Mouse (Mus musculus): ENCODE measurements around the gene Ucp2. TPM values are rescaled to one million over a fixed set of nuclear protein-coding genes. Genes with fewer than 3 reads are reported as not detected.

The Ucp2 gene
- 162 and 184 TPM in 2 replicates for polyA plus RNA-seq (2014; fragmentation: Nextera tagmentation; extraction: Ambion mirVana)

DNA sequence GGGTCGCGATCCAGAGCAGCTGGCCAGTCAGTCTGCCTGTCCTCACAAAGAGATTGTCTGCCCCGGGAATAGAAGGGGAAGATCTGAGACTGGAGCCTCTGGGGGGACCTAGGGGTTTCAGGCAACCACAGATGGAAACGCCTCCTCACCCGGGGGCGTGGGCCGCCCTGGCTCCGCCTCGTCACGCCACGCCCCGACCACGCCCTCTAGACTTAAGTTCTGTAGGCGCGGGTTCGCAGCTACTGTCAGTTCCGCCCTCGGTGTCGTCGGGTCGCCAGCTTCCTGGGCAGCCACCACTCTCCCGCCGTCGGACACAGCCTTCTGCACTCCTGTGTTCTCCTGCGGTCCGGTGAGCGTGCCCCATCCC, at the start of gene Ucp2:
Gene Ucp2 (plus strand): TSS at position 221 of the 367 bp plus-strand sequence.
- peak within 1 kb of the TSS; percentile 73 for H3K27ac ChIP-seq (ENCODE audit: low read depth)
- DNase-seq, result peak; percentile 90
- peak; percentile 71 for ATAC-seq (ENCODE audit: insufficient read depth)
- peak within 1 kb of the TSS; percentile 52 for H3K4me3 ChIP-seq (ENCODE audit: low read depth, low read length)
- no peak for TF ChIP-seq CTCF (IDR thresholded peaks at IDR 0.05; ENCODE audit: low read depth)
- no peaks in the 10 kb centered on the region for H3K27me3 ChIP-seq (ENCODE audit: insufficient read depth, low read length)
- peak within 1 kb of the TSS; percentile 57 for H3K9ac ChIP-seq
- under 1% methylated on average over 27 of the region's 27 CpGs for WGBS
- peaks cover 21% of the 10 kb centered on the region for H3K4me1 ChIP-seq (ENCODE audit: insufficient read depth)
- peaks cover 21% of the 10 kb centered on the region for H3K36me3 ChIP-seq (ENCODE audit: insufficient read depth)
- peak within 1 kb of the TSS; percentile 93 for H3K4me2 ChIP-seq
- H3K9me3 ChIP-seq (ENCODE audit: low read depth, low read length), result no peaks in the 10 kb centered on the region

DNA sequence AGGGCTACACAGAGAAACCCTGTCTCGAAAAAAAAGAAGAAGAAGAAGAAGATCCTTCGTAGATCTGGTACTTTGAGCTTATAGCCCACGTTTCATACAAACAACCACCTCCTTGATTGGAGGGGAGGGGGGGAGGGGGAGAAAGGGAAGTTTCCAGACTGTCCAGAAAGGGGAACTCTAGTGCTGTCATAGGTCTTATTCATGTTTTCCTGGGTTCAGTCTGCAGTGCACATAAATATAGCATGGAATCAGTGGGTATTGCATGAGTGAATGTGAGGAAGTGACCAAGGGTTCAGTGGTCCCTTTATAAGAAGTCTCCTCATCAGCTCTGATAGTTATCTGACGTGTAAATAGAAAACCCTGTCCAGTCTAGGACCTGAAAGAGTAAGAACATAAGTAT, 49.4 kb upstream of the Ucp2 start:
- no peak overlapping the region for H3K27ac ChIP-seq (ENCODE audit: low read depth)
- peaks cover 68% of the 10 kb centered on the region for H3K36me3 ChIP-seq (ENCODE audit: insufficient read depth)
- no peak for TF ChIP-seq CTCF (IDR thresholded peaks at IDR 0.05; ENCODE audit: low read depth)
- no peak for ATAC-seq (ENCODE audit: insufficient read depth)
- H3K27me3 ChIP-seq (ENCODE audit: insufficient read depth, low read length), result no peaks in the 10 kb centered on the region
- no peak overlapping the region for H3K4me3 ChIP-seq (ENCODE audit: low read depth, low read length)
- no peaks in the 10 kb centered on the region for H3K4me1 ChIP-seq (ENCODE audit: insufficient read depth)
- 94% methylated on average over 4 of the region's 4 CpGs for WGBS
- no peak overlapping the region for H3K4me2 ChIP-seq
- DNase-seq, result no peak
- H3K9me3 ChIP-seq (ENCODE audit: low read depth, low read length), result no peaks in the 10 kb centered on the region
- H3K9ac ChIP-seq, result no peak overlapping the region

DNA sequence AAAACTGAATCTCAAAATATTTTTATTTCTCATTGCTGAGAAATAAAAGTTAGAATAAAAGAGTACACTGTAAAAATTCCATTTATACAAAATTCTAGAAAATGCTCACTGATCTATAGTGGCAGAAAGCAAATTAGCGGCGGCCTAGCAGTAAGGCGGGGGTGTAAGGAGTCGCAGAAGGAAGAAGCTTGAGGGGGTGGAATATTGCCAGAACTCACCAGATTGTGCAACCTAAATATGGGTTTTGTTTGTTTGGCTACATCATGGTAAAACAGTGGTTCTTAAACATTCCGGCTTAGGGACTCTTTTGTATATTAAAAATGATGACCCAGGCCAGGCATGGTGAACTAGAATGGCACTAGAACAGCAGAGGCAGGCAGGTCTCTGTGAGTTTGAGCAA, 46.9 kb upstream of the Ucp2 start:
- WGBS, result 92% methylated on average over 5 of the region's 5 CpGs
- Histone ChIP-seq H3K4me3 (ENCODE audit: low read depth, low read length) (no peak overlapping the region), H3K27ac (ENCODE audit: low read depth) (no peak overlapping the region), H3K9ac (no peak overlapping the region), H3K4me2 (no peak overlapping the region), H3K9me3 (ENCODE audit: low read depth, low read length) (no peaks in the 10 kb centered on the region), H3K27me3 (ENCODE audit: insufficient read depth, low read length) (no peaks in the 10 kb centered on the region), H3K36me3 (ENCODE audit: insufficient read depth) (peaks cover 73% of the 10 kb centered on the region), H3K4me1 (ENCODE audit: insufficient read depth) (no peaks in the 10 kb centered on the region)
- no peak for TF ChIP-seq CTCF (IDR thresholded peaks at IDR 0.05; ENCODE audit: low read depth)
- ATAC-seq (ENCODE audit: insufficient read depth) (no peak), DNase-seq (no peak)

DNA sequence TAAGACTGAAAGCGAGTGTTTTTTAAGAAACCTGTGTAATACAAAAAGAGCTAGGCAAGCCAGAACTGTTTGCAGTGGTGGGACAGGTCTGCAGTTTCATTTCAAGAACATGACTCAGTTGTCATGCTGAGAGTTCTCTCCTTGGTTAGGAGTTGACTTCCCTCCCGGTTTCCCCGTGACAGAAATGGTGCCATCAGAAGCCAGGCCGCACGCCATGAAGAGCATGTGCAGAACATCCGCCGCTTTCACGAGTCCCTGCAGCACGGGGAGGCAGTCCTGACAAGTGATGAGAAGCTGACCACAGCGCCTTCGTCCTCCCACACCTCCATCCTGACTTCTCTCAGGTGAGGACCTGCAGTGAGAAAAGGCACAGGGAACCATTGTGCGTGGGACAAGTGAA, 44.6 kb upstream of the Ucp2 start:
- DNase-seq (no peak), ATAC-seq (ENCODE audit: insufficient read depth) (no peak)
- no peak for TF ChIP-seq CTCF (IDR thresholded peaks at IDR 0.05; ENCODE audit: low read depth)
- no peak overlapping the region for H3K4me2 ChIP-seq
- H3K9me3 ChIP-seq (ENCODE audit: low read depth, low read length), result no peaks in the 10 kb centered on the region
- no peaks in the 10 kb centered on the region for H3K4me1 ChIP-seq (ENCODE audit: insufficient read depth)
- WGBS, result 92% methylated on average over 12 of the region's 12 CpGs
- H3K36me3 ChIP-seq (ENCODE audit: insufficient read depth), result peaks cover 71% of the 10 kb centered on the region
- H3K9ac ChIP-seq, result no peak overlapping the region
- H3K4me3 ChIP-seq (ENCODE audit: low read depth, low read length), result no peak overlapping the region
- H3K27me3 ChIP-seq (ENCODE audit: insufficient read depth, low read length), result no peaks in the 10 kb centered on the region
- H3K27ac ChIP-seq (ENCODE audit: low read depth), result no peak overlapping the region

DNA sequence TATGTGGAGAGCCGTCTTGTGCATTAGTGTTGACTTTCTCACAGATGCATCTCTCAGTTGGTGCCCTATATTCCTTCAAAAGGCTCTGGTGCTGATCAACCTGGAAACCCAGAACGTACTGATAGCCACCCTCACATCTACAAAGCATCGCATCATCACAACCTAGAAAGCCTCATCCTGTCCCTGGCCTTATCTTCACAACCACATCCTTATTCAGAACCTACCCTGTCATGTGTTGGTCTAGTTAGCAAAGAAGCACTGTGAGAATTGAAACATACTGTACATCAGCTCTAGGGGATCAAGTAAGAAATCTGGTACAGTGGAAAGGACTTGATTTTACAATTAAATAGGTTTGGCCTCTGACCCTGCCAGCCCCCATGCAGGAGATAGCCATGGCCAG, 44.2 kb upstream of the Ucp2 start:
- Histone ChIP-seq H3K27me3 (ENCODE audit: insufficient read depth, low read length) (no peaks in the 10 kb centered on the region), H3K27ac (ENCODE audit: low read depth) (no peak overlapping the region), H3K4me2 (no peak overlapping the region), H3K4me1 (ENCODE audit: insufficient read depth) (no peaks in the 10 kb centered on the region), H3K4me3 (ENCODE audit: low read depth, low read length) (no peak overlapping the region), H3K9ac (no peak overlapping the region), H3K9me3 (ENCODE audit: low read depth, low read length) (no peaks in the 10 kb centered on the region), H3K36me3 (ENCODE audit: insufficient read depth) (peaks cover 72% of the 10 kb centered on the region)
- TF ChIP-seq CTCF (IDR thresholded peaks at IDR 0.05; ENCODE audit: low read depth), result no peak
- DNase-seq (no peak), ATAC-seq (ENCODE audit: insufficient read depth) (no peak)
- 90% methylated on average over 3 of the region's 3 CpGs for WGBS

DNA sequence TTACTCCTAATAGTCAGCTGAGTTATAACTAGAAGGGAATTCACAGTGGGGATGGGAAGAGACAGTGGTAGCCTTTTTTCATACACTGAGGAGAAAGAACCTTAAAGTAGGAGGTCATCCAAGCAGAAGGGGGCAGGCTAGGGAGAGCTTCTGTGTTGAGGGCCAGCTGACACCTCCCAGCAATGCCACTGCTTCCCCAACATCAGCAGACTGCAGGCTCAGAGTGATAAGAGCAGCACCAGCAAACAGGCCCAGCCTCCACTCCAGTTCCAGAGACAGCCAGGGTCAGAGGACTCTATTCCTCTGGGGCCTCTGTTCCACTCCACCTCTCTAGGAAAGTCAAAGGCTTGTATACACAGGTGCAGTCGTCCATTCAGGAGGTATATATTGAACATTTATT, 35.0 kb upstream of the Ucp2 start:
- DNase-seq (no peak), ATAC-seq (ENCODE audit: insufficient read depth) (no peak)
- Histone ChIP-seq H3K27me3 (ENCODE audit: insufficient read depth, low read length) (no peaks in the 10 kb centered on the region), H3K36me3 (ENCODE audit: insufficient read depth) (peaks cover 55% of the 10 kb centered on the region), H3K4me2 (no peak overlapping the region), H3K4me3 (ENCODE audit: low read depth, low read length) (no peak overlapping the region), H3K4me1 (ENCODE audit: insufficient read depth) (no peaks in the 10 kb centered on the region), H3K9me3 (ENCODE audit: low read depth, low read length) (no peaks in the 10 kb centered on the region), H3K27ac (ENCODE audit: low read depth) (no peak overlapping the region), H3K9ac (no peak overlapping the region)
- WGBS, result 44% methylated on average over 1 of the region's 1 CpGs
- TF ChIP-seq CTCF (IDR thresholded peaks at IDR 0.05; ENCODE audit: low read depth), result no peak

DNA sequence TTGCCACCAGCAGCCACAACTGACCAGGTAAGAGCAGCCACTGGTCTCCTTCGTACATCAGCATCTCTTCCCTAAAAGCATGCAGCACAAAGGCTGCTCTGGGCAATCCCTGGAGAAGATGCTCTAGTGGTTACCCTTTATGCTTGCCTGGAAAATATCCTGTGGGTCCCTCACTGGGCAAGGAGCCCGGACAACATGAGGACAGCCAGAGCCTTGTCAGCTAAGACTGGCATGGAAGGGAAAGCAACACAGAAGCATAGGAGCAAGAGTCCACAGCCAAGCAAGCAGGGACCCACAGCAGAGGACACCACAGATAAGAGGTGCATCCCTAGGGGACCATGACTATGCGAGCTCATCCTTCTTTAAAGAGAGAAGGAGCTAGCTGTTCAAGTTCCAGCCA, 33.3 kb upstream of the Ucp2 start:
- no peak for TF ChIP-seq CTCF (IDR thresholded peaks at IDR 0.05; ENCODE audit: low read depth)
- H3K9ac ChIP-seq, result no peak overlapping the region
- 92% methylated on average over 3 of the region's 3 CpGs for WGBS
- ATAC-seq (ENCODE audit: insufficient read depth), result no peak
- no peaks in the 10 kb centered on the region for H3K9me3 ChIP-seq (ENCODE audit: low read depth, low read length)
- H3K27ac ChIP-seq (ENCODE audit: low read depth), result no peak overlapping the region
- H3K4me2 ChIP-seq, result no peak overlapping the region
- H3K4me3 ChIP-seq (ENCODE audit: low read depth, low read length), result no peak overlapping the region
- H3K4me1 ChIP-seq (ENCODE audit: insufficient read depth), result no peaks in the 10 kb centered on the region
- H3K36me3 ChIP-seq (ENCODE audit: insufficient read depth), result peaks cover 50% of the 10 kb centered on the region
- DNase-seq, result no peak
- no peaks in the 10 kb centered on the region for H3K27me3 ChIP-seq (ENCODE audit: insufficient read depth, low read length)

DNA sequence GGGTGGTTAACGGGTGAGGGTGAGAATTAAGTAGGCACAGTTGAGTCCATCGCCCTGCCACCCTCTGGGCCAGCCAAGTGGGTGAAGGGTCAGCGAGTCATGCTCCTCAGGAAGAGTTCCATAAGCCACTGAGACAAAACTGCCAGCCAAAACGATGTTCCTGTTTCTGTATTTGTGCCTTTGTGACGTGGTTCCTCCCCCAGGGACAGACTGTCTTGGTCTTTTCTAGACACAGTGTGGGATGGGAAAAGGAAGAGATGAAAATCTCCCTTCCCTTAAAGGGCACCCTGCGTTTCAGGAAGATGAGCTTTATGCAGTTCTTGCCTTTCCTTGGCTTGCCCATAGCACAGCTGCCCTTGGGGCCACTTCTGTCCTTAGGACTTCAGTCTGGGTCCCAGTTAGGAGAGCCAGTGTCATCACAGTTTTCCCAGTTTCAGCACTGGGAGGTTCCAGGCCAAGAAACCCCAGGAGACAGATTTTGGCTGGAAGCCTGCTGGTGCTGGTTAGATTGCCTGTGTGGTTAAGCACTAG, 31.5 kb upstream of the Ucp2 start:
- no peak overlapping the region for H3K9ac ChIP-seq
- TF ChIP-seq CTCF (IDR thresholded peaks at IDR 0.05; ENCODE audit: low read depth), result no peak
- H3K4me2 ChIP-seq, result no peak overlapping the region
- no peak overlapping the region for H3K4me3 ChIP-seq (ENCODE audit: low read depth, low read length)
- peaks cover 49% of the 10 kb centered on the region for H3K36me3 ChIP-seq (ENCODE audit: insufficient read depth)
- H3K27me3 ChIP-seq (ENCODE audit: insufficient read depth, low read length), result no peaks in the 10 kb centered on the region
- ATAC-seq (ENCODE audit: insufficient read depth) (no peak), DNase-seq (peak; percentile 5)
- 80% methylated on average over 6 of the region's 6 CpGs for WGBS
- no peaks in the 10 kb centered on the region; the same call in 1 of the 2 replicates for H3K4me1 ChIP-seq (ENCODE audit: insufficient read depth)
- H3K9me3 ChIP-seq (ENCODE audit: low read depth, low read length), result no peaks in the 10 kb centered on the region
- no peak overlapping the region; the same call in 1 of the 2 replicates for H3K27ac ChIP-seq (ENCODE audit: low read depth)

All from lung, embryonic 14.5 days (tissue).